Mouse (Mus musculus) testis, adult 2 months (tissue): Measurements from ENCODE around the gene 1810043G02Rik.

ENCODE experiments used
- CTCF ChIP-seq: fragments of 200-500 bp; IDR thresholded peaks from 2 replicates; pipeline ENCODE4 v1.5.1; 2012; ENCODE audit warnings: low read depth, mild to moderate bottlenecking, inconsistent platforms, low read length, moderate library complexity; ENCODE audit not compliant: control insufficient read depth, insufficient read depth, insufficient replicate concordance
- POLR2A ChIP-seq: fragments of 200-500 bp; IDR thresholded peaks from 2 replicates; pipeline ENCODE4 v1.6.1; 2012; ENCODE audit warnings: low read depth, mild to moderate bottlenecking, inconsistent platforms, low read length, moderate library complexity; ENCODE audit not compliant: control insufficient read depth

DNA sequence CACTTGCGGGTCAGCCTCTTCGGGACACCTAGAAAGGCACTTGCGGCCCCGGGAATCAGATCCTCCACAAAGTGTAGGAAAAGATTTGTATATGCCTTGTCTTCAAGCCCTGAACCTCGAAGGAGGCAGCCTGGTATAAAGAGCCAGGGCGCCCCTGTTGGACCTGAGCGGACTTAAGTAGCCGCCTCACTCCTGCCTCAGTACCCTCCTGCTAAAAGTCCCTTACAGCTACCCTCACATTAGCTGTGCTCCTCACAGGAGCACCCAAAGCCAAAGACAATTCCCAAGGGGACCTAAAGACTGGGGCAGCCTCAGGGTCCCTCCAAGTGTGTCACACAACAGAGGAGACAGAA is 8.4 kb upstream of the 1810043G02Rik start:
- TF ChIP-seq POLR2A (no peak), CTCF (no peak)
